Mouse (Mus musculus): Measurements from ENCODE around the gene Cdk15.

Cdk15 gene

DNA sequence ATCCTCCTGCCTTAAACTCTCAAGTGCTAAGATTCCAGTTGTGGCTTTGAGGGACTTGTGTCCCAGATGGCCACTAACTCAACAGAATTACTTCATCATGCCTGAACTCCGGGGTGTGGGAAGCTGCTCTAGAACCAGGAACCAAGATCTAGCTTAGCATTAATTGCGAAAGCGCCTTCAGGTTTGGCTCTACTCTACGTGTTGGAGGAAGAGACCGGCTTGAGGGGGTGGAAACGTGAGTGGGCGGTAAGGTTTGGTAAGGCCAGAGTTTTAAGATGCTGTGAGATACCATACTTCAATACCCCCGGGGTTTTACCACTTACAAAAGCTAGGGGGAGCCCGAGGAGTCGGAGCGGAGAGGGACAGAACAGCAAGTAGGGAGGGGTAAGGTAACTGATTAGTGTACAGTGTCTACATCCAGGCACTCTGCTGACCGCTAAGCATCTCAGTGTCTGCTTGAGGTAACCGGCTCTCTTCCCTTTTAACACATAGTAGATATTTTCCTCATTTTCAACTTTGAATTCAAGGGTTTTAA, 29.7 kb downstream of the Cdk15 start:
- no peak for DNase-seq

DNA sequence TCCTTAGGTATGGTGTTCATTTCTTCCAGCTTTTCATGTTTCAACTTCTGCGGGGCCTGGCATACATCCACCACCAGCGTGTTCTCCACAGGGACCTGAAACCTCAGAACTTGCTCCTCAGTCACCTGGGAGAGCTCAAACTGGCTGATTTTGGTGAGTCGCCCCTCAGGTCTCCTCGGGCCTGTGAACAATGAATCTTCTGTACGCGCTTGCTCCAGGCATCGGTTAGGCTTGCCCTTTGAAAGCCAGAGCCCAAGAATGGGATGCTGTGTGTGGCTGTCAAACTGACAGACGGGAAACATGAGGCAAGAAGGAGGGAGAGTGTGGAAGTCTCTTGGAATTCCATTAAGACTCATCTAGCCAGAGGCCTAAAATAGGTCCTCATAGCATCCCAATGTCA, 31.0 kb downstream of the Cdk15 start:
- no peak for DNase-seq

DNA sequence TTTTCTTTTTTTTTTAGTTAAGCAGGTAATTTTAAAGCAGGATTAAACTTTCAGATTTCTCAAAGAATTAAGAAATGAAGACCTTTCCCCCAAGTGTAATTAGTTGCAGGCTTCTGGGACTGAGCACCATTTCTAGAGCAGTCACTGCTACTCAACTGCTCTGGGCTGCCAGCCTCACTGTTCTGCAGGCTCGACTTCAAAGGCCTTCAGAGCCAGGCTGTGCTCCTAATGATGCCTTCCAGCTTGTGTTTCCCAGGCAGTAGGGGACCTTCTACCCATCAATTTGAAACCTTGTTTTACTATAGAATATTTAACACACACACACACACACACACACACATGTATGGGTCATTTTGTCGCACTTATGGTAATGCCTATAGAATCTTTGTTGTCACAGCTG, 34.9 kb downstream of the Cdk15 start:
- DNase-seq = no peak

DNA sequence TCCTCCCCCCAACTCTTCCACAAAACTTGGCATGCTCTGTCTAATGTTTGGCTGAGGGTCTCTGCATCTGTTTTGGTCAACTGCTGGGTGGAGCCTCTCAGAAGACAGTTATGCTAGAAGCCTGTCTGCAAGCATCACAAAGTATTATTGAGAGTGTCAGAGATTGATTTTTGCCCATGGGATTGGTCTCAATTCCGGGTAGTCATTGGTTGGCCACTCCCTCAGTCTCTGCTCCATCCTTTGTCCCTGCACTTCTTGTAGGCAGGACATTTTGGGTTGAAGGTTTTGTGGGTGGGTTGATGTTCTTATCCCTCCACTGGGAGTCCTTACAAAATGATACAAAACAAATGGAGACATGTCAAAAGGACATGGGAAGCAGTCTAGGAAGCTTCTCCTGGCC, 39.1 kb downstream of the Cdk15 start:
- DNase-seq = no peak

DNA sequence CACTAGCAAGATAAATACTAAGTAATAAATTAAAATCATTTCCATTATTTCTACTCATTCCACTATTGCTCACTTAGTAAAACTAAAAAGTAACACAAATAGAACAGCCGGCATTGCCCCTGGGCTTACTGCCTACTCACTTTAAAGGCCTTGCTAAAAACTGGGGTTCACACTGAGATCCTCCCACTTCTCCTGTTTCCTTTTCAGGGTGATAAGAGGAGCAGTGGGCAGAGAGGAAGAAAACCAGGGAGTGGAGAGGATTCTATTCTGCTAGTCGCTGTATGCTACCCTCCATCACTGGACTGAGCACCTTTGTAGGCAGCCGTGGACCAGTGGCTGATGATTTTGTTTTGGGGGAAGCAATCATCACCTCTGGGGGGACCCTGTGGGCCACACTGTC, 40.5 kb downstream of the Cdk15 start:
- no peak for DNase-seq

DNA sequence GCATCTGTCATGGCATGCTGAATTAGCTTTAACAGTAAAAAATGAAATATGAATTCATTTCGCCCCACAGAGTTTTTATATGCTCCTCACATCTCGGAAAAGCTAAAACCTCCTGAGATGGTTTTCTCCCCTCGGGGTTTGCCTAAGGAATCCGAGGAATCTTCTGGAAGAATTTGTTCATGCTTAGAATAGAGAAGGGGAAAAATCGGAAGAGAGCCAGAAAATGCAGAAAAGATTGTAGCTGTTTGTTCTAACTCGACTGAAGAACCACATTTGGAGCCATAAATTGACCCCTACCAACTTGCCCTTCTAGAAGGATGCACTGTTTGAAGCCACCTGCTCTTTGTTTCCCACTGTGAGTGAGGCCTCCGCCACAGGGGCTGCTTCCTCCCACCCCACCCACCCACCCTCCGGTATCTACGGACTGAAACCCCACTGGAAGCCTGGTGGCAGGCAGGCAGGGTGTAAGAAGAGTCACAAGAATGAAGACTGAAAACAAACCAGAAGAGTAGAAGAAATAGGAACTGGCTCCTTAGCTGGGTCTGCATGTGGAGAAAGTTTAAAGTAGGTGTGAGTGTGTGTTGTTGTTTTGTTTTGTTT, 41.9 kb downstream of the Cdk15 start:
- DNase-seq = no peak

DNA sequence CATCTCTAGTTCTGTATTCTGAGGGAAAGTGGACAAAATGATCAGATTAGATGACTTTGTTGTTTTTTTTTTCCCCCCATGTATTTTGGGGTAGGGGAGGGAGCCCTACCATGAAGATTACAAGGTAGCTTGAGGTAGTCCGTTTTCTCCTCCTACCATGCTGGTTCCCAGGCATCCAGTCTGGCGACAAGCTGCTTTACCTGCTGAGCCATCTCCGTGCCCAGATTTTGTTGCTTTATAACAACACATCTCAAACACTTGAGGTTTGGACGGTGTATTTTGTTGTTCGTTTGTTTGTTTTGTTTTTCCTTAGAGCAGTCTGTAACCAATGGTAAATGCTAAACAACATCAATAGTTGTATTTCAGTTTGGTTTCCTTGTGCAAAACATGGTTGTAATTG, 50.6 kb downstream of the Cdk15 start:
- DNase-seq = no peak

DNA sequence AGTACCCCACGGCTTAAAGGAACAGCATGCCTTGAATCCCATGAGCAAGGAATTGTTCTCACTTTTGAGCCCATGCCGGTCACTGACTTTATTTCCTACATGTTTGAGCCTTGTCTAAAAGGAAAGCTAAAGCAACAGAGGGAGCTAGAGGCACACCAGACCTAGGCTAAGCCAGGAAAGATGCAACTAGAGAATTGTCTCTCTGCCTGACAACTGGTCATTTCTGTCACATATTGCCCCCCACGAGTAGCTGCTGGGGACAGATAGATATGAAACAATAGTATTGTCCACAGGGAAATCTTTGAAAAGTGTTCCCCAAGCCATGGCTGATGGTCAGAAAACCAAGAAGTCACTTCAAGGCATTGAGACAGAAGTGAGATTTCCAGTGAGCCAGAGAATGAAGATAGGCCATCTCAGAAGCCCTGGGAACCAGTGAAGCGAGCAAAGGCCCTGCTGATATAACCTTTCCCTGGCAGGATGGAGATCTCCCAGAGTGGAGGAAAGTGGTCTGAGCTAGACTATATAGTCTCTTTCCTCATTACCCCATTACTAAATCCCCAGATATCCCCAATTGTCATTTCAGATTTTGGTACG, 54.7 kb downstream of the Cdk15 start:
- DNase-seq = no peak

DNA sequence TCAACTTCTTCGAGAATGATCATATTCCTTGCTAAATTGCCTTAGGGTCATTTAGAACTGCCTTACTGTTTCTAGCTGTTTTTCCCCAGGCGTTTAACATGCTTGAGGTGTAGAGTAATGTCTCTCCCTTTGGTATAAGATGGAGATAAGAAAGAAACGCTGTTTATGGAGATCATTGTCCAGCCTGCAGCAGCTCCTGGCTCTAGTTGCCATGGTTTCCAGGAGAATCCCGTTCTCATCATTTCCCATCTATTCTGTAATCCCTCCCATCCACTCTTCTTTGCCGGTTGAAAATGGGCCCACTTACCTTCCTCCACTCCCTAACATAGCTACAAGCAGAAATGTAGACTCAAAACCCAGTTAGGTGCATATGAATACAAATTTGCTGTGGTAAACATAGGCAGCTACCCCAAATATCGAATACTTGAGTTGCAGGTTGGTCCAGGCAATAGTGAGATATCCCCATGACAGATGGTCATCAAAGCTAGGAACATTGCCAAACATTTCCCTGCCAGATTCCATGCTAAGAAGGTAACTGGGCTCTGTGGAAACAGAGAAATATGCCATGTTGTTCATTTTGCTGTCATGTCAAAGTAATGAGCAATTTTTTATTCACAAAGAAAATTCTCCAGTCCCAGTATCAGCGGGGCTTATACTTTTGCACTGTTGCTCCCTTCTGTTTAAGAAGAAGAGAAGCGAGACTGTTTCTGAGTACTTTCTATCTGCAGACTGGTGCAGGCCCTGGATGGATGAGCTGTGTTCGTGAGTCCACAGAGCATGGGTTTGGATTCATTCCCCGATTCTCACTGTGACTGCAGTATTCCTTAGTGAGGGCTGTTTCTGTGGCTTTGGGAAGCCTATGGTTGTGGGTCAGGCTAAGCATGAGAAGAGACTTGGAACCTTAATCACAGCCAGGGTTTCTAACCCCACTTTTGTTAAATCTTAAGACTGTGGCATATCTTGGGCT, 55.8 kb downstream of the Cdk15 start:
- DNase-seq = no peak

DNA sequence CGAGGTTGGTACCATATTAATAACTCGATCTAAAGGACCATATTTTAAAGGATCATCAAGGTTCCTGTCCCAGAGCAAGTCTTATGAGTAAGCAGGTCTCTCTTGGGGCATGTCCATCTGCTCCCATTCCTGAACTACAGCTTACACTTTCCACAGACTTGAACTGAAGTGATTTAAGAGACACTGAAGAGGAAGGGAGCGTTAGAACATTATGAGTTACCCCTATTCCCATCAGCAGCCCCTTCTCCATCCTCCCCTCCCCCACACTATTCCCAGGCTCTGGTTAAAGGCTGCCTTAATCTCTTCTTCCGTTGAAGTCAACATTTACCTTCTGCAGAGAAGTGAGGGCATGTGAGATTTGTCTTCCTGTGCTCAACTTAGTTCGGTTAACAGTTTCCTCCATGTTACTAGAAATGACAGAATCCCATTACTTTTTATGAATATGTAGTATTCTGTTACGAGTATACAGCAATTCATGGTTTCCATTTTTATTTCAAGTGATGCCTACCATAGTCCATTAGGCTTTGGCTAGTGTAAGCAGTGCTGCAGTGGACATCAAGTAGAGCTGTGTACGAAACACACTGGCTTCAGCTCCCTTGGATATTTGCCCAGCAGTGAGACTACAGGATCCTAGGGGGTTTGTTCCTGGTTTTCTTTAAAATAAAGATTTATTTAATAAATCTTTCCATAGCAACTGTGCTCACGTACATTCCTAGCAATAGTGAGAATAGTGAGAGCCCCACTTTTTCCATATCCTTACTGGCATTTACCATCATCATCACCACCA, 56.6 kb downstream of the Cdk15 start:
- no peak for DNase-seq

DNA sequence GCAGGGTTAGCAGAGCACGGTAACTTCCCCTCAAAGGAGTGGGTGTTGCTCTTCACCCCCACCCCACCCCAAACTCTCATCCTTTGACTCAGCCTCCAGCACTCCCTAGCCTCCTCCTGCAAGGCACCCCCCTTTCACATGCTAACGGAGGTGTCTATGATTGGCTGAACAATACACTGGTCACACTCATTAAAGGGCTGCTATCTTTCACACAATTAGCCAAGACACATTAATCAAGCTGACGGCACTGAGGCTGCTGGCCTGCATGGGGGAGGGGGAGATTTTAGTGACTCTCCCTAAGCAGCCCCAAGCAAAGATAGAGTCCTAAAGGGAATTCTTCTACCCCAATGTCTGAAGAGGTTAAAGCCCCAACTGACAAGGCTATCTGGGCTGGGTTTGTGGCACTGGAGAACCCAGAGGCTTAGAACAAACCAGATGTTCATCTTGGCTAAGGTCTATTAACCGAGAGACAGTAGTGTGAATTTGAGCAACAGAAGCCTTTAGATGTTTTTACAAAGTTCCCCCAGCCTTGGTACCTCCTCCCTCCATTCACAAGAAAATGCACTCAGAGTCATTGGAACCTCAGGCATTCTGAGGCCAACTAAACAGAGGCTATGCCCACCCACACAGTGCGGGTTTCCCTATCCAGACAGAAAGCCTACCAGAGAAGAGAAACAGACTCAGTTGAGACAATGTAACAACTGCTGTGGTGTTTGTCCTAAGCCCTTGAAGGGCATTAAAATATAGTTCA, 58.5 kb downstream of the Cdk15 start:
- DNase-seq = no peak

DNA sequence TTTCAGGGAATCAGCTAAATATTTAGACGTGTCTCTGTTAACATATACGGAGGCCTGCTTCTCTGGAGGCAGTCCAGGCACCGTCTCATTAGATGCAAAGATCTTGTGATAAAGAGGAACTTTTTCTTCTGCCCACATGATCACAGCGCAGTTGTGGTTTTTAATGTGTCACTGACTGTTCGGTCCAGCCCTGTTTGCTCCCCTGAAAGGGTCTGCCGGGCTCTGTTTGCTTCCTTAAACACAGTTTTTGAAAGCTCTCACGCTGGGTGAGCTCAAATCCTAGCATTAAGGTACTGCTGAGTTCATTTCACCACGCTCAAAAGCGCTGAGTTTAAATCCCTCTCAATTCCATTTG, 59.3 kb downstream of the Cdk15 start:
- peak; percentile 24 to 25 for DNase-seq

DNA sequence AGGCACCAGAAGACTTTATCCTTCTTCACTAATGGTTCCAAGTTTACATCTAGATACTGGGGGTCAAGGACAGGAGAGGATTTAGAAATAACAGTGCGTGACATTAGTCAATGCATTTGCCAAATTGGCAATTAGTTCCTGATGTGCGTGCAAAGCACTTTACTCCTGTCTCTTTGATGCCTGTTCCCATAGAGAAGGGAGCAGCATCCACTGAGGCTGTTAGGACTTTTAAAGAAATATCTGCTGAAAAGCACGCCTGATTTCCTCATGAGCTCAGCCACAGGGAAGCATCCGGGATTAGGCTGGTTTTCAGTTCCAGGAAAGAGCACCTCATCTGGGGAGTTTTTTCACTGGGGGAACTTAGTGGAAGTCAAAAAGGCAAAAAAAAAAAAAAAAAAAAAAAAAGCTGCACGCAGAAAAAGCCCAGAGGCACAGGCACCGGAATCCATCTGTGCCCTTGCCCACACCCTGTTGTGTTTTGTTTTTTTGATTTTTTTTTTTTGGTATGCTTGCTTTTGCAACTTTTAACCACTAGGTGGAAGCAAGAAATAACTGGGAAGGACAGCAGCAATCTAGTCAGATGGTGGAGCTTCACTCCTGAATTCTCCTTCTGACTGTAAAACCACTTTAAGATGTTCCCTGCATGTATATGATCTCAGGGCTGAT, 59.8 kb downstream of the Cdk15 start:
- DNase-seq = no peak

DNA sequence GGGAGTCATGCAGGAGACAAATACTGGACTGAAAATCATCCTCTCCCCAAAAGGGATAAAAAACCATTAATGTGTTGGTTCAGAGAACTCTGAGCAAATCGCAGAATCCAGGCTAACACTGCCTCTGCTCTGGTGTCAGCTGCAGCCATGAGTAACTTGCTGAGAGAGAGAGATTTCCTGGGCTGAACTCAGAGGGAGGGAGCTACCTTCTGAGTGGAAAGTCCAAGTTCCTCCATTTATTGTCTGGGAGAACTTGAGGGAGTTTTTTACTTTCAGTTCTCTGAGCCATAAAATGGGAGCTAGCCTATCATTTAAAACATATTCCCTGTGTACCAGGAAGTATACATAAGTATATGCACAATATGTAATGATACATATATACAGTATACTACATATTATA, 60.7 kb downstream of the Cdk15 start:
- no peak for DNase-seq

DNA sequence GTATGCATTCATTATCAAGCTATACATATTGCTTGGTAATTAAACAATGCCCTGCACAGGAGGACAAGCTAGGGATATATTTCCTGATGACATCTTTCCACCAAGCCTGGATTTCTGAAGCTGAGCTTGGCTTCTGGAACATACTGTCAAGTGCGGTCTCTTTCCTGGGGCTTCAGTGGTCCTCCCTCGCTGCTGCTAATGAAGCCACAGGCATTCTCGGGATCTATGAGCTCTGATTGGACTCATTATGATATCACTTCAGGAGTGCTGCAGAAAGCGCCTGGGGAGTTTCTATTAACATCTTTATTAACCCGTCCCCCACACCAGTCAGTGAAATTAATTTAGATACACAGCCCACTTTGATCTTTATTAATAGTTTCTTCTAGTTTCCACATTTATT, 62.2 kb downstream of the Cdk15 start:
- DNase-seq = no peak

DNA sequence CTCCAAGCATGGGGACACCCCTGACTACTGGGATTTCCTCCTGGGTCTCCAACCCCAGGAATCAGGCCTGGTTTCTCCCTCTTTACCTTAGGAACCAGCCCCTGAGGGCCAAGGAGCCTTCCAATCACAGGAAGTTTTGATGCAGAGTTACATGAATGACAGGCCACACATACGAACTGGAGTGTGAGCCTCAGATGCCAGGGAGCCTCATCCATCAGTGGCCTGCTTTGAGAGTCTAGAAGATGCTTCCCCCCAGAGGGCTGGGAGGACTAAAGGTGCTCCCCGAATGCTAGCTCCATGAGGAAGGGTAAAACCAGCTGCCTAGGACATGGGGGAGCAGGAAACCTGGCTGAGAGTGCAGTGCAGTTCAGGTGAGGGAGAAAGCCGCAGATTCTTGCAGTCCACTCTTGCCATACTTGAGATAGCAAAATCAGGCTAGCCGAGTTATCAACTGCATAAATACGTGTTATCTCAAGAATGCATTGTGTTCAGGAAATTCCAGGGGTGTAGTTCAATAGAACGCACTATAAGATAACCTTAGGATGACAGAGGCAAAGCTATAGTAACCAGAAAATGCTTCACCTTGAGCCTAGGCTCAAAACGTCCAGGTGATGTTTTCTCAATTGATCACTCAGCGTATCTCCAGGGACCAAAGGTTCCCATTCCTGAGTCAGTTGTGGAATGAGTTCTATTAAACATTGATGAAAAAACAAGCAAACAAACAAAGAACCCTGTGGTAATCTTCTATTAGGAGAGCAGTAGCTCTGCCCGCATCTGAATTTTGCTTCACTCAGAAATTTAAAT, 64.6 kb downstream of the Cdk15 start:
- DNase-seq = no peak

DNA sequence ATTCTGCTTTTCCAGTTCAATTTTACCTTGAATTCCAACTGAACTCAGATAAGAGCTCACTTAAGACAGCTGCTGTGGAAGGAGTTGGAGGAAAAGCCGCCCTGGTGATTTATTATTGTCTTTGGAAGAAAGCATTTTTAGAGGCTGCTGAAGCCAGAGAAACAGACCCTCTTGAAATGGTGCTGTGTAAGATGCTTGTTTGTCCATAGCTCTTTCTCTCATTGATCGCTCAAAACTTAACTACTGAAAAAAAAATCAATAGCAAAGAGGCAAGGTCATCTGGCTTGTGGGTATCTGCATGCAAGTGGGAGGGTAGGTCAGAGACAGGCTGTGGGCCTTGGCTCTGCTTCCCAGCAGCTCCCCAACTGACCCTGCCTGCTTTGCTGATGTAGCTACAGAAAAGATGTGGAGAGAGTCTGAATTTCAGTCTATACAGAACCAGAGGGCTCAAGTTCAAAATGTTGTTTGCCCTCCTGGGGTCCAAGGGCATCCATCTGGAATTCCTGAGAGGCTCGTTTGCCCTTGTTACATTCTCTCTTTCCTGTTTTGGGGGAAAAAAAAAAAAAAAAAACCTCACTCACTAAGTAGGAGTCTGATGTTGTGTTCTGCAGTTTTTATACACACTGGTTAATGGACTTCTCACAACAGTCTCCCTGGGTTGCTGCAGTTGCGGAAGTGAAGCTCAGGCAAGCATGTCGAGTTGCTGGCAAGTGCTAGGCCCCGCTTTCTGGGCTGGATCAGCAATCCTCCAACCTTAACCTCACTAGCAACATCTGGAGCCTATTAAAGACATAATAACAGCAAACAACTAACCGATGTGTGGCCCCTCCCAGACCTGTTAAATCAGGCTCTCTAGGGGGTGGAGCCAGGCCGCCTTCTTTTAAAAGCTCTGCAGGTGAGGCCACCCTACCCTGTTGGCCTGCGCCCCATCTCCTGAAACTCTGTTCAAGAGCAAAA, 65.5 kb downstream of the Cdk15 start:
- DNase-seq = no peak

DNA sequence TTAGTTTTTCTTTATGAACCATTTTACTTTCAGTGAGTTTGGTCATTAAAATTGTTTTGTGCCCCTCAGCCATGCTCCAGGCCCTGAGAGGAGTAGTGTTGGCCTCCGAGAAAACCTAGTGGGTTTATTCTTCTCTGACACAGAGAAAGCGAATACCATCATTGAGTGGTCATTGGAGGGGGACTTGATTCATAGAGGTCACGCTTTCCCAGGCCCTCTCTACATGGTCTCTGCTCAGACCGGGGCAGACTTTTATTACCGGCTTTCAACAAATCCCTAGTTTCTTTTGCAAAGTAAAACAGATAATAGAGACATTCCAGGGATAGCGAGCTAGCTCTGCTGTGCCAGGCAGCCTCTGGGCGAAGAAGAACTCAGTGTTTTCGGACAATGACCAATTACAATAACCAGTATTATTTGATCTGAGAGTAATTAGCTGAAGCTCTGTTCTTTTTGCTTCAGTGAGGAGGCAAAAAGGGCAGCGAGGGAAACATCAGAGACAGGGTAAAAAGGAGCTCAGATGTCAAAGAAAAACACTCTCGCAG, 70.2 kb downstream of the Cdk15 start:
- DNase-seq = no peak

DNA sequence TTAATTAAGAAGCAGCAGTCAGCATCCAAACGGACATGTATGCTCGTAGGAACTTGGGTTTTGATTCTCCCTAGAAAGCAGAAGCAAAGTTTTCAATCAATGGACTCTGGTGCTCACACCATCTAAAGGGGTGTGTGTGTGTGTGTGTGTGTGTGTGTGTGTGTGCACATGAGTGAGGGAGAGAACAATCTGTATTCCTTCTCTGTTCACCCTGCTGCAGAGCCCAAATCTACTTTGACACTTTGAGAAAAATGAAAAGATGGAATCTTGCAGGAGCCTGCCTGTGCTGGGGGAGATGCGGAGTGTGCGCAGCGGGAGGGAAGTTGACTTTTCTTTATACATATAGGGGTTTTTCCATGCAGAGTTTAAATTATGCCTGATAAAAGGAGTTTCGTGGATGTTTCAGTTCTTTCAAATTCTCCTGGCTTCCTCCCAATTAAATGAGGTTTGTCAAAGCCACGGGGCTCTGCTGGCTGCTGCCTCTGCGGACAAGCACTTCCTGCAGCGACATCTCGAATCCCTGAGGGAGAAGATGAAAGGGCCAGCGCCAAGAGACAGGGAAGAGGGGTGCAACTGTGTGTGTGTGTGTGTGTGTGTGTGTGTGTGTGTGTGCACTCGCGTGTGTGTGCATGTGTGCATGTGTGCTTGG, 76.2 kb downstream of the Cdk15 start:
- DNase-seq = peak in 1 of 2 experiments; percentile 22
